Mouse (Mus musculus) small intestine, adult 2 months (tissue): ENCODE measurements at regions not wholly inside any gene's neighbourhood (a gene's known extent, or its start where the extent isn't known, plus 50 kb on each side); places are given as distances from the start of the nearest gene placed in this dataset.

ENCODE experiments used
- CTCF ChIP-seq: fragments of 200-500 bp; IDR thresholded peaks from 2 replicates; pipeline ENCODE4 v1.5.1; 2012; ENCODE audit warnings: low read depth, mild to moderate bottlenecking, control low read depth, inconsistent platforms, low read length, moderate library complexity, mixed read lengths; ENCODE audit not compliant: insufficient replicate concordance, insufficient read length; ENCODE audit errors: extremely low read depth
- POLR2A ChIP-seq: fragments of 200-500 bp; IDR thresholded peaks from 2 replicates; pipeline ENCODE4 v1.6.1; 2012; ENCODE audit warnings: low read depth, mild to moderate bottlenecking, control low read depth, inconsistent platforms, low read length, moderate library complexity

DNA sequence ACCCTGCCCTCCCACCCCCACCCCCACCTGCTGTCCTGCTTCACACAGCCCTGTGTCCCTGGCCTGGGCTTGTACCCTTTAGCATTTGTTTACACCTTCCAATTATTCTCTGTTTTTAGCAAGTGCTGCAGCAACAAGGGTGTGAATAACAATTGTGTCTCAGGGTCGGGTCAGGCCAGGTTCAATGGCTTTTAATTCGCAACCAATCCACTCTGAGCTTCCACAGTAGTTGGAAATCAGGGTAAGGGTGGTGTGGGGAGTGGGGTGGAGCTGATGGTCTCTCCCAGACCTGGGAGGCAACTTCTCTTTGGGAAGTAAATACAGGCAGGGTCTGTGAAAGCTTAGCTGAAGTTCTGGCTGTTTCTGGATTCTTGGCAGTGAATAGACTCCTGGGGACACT lies 214.4 kb downstream of the 1700010I14Rik start:
- TF ChIP-seq POLR2A (no peak), CTCF (no peak)
